Mouse (Mus musculus) kidney, adult 11 months (tissue): ENCODE results near the gene Olfr895.

ENCODE experiments used
- DNase-seq: peaks from one replicate; pipeline ENCODE4 v3.0.0; 2022

The Olfr895 gene

DNA sequence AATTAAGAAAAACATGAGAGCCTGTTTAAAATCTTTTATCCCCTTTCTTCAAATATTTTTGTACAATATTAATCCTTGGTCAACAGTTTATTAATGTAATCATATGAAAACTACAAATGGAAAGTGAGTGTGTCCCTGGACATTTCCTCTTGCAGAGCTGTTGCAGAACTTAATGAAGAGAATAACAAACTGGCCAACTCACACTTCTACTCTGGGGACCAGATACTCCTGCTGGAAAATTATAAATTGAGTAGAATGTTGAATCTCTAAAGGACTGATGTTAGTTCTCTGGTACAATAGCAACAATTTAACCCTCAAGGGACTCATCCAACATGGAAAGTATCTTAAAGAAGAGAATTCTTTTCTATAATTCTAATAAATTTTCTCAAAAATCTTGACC is at the start of gene Olfr895:
TSS of gene Olfr895 (plus strand) at position 301 of the 400 bp plus-strand sequence.
- no peak for DNase-seq

DNA sequence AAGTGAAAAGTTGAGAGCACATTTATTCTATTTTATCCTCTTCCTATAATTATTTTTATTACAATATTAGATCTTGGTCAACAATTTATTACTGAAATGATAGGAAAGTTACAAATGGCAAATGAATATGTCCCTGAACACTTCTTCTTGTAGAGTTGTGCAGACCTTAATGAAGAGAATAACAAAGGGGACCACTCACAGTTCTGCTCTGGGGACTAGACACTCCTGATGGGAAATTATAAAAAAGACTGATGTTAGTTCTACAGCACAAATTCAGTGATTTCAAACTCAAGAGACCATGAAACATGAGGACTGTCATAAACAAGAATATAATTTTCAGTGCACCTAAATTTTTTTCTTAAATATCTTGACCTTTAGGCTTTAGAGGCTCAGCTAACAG is 15.2 kb upstream of the Olfr895 start, which contains the start of gene Olfr143:
TSS of gene Olfr143 (plus strand) at position 301 of the 400 bp plus-strand sequence.
- DNase-seq: no peak

DNA sequence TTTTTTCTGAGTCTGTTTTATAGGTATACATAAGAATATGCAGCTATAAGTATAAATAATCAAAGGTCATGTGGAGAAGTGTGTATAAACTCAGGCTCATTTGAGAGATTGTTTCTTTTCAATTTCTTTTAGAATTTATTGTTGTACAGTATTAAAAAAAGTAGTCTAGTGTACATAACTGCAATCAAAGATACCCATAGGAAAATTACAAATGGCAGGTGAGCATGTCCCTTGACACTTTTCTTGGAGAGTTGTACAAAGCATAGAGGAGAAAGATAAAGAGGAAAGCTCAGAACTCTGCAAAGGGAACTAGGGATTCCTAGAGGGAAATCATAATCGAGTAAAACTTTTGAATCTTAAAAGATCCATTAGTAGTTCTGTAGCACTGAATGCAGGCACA is 23.2 kb downstream of the Olfr895 start, which contains the start of gene Olfr896-ps1:
TSS of gene Olfr896-ps1 (plus strand) at position 301 of the 400 bp plus-strand sequence.
- DNase-seq: no peak
